Mouse (Mus musculus): ENCODE measurements around the gene Noc2l. TPM values are rescaled to one million over a fixed set of nuclear protein-coding genes. Genes with fewer than 3 reads are reported as not detected.

The Noc2l gene
- polyA plus RNA-seq, 2 experiments, result 61.2 to 130 TPM

DNA sequence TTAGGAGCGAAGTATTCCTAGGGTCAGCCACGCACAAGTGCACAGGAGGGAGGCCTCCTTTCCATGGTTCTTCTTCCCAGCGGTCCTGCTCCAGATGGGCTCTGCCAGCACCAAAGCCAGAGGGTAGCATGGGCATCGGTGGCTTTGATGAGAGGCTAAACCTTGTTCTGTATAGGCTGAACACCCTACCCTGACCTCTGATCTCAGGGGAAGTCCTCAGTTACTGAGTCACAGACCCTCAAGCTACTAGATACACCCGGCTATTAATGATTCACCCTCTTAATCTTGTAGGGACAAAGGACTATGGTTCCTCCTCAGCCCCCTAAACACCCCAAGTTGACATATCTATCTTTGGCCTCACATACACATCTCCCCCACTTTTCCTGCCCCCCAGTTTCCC is 41.9 kb upstream of the Noc2l start:
- H3K9ac ChIP-seq (ENCODE audit: low read depth, low read length, severe bottlenecking), result no peak overlapping the region
- DNase-seq (ENCODE audit: low spot score), result no peak
- no peaks in the 10 kb centered on the region for H3K9me3 ChIP-seq (ENCODE audit: control insufficient read depth, low read length)
- peaks cover 30% of the 10 kb centered on the region for H3K4me1 ChIP-seq (ENCODE audit: control insufficient read depth, insufficient read depth, low read length)
- H3K4me3 ChIP-seq (replicated peaks; ENCODE audit: low read length), result no peak overlapping the region
- no peak for ATAC-seq (ENCODE audit: low FRiP score, low read depth)
- 70% methylated on average over 5 of the region's 5 CpGs for WGBS
- TF ChIP-seq POLR2A (IDR thresholded peaks at IDR 0.05; ENCODE audit: borderline replicate concordance, extremely low read depth, insufficient read depth, insufficient read length), result no peak
- no peaks in the 10 kb centered on the region; the same call in 1 of the 2 replicates for H3K27me3 ChIP-seq (ENCODE audit: control insufficient read depth, insufficient read depth, low read length)
- no peak overlapping the region for H3K27ac ChIP-seq (replicated peaks; ENCODE audit: low read depth, low read length)
- H3K36me3 ChIP-seq (ENCODE audit: control insufficient read depth, insufficient read depth, low read length), result peaks cover 41% of the 10 kb centered on the region
- no peak overlapping the region for H3K4me2 ChIP-seq (replicated peaks; ENCODE audit: low read depth, low read length, severe bottlenecking)

DNA sequence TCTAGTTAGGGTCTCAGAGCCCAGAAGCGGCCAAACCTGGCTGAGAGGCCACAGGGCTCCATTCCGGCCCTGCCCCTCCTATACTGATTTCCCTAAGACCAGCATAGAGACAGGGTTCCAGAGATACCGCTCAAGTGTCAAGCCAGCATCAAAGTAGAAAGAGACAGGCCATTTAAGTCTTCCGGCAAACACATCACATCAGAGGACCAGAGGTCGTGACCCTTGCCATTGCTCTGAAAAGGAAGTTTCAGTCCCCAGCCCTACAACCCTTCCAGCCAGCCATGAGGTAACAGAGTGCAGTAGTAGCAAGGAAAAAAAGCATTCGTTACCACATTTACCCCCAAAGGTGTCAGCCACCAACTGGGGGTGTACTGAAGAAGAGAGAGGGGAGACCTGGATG is 41.5 kb upstream of the Noc2l start:
- peaks cover 26% of the 10 kb centered on the region for H3K4me1 ChIP-seq (ENCODE audit: control insufficient read depth, insufficient read depth, low read length)
- no peak overlapping the region for H3K4me2 ChIP-seq (replicated peaks; ENCODE audit: low read depth, low read length, severe bottlenecking)
- H3K4me3 ChIP-seq (replicated peaks; ENCODE audit: low read length), result no peak overlapping the region
- H3K9me3 ChIP-seq (ENCODE audit: control insufficient read depth, low read length), result no peaks in the 10 kb centered on the region
- H3K27ac ChIP-seq (replicated peaks; ENCODE audit: low read depth, low read length), result no peak overlapping the region
- no peak overlapping the region for H3K9ac ChIP-seq (ENCODE audit: low read depth, low read length, severe bottlenecking)
- no peak for DNase-seq (ENCODE audit: low spot score)
- 46% methylated on average over 6 of the region's 6 CpGs for WGBS
- H3K27me3 ChIP-seq (ENCODE audit: control insufficient read depth, insufficient read depth, low read length), result no peaks in the 10 kb centered on the region; the same call in 1 of the 2 replicates
- peaks cover 41% of the 10 kb centered on the region for H3K36me3 ChIP-seq (ENCODE audit: control insufficient read depth, insufficient read depth, low read length)
- ATAC-seq (ENCODE audit: low FRiP score, low read depth), result no peak
- no peak for TF ChIP-seq POLR2A (IDR thresholded peaks at IDR 0.05; ENCODE audit: borderline replicate concordance, extremely low read depth, insufficient read depth, insufficient read length)

DNA sequence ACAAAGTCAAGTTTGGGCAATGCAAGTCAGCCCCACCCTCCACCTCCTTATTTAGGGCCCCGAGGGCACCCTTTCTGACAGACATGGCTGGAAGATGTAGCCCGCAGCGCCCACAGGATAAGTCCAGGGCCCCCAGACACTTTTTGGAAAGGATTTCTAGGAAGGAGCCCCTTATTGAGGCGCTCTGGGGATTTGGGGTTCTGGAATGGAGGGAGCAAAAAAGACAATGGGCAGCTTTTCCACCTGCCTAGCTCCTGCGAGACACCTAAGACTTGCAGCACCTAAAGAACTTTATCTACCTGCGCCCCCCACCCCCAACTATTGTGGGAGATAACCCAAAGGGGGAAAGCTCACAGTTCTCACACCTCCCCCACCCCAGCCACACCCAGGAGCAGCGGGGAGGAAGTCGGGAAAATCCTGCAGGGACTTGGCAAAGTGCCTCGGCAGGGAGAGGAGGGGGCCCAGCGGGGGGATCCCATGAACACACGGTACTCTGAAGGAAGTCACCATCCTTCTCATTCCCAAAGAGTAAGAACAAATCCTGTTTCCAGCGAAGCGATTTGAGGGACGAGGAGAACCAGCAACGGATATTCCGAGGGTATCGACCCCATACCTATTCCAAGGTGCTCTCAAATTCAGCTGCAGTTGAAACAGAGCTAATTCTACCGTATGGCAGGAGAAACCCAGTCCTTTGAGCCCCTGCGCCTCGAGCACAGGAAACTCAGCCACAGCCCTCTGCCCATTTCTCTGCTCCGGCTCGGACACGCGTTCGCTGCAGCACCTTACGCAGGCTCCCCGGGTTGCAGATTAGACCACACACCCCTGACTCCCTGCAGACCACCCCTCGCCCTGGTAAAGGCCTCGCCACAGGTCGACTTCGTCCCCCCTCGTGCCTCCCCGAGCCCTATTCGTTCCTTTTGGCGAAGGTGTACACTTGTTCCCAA is 39.6 kb upstream of the Noc2l start:
- WGBS, result 3% methylated on average over 35 of the region's 35 CpGs
- Histone ChIP-seq H3K9ac (ENCODE audit: low read depth, low read length, severe bottlenecking) (peak overlapping the region; percentile 74), H3K4me1 (ENCODE audit: control insufficient read depth, insufficient read depth, low read length) (peaks cover 25% of the 10 kb centered on the region), H3K4me2 (replicated peaks; ENCODE audit: low read depth, low read length, severe bottlenecking) (peak overlapping the region; percentile 84), H3K27me3 (ENCODE audit: control insufficient read depth, insufficient read depth, low read length) (no peaks in the 10 kb centered on the region; the same call in 1 of the 2 replicates), H3K4me3 (replicated peaks; ENCODE audit: low read length) (peak overlapping the region; percentile 95), H3K9me3 (ENCODE audit: control insufficient read depth, low read length) (no peaks in the 10 kb centered on the region), H3K27ac (replicated peaks; ENCODE audit: low read depth, low read length) (peak overlapping the region; percentile 63; the same call in 1 of the 2 replicates), H3K36me3 (ENCODE audit: control insufficient read depth, insufficient read depth, low read length) (peaks cover 35% of the 10 kb centered on the region)
- DNase-seq (ENCODE audit: low spot score) (peak; percentile 64), ATAC-seq (ENCODE audit: low FRiP score, low read depth) (no peak)
- no peak for TF ChIP-seq POLR2A (IDR thresholded peaks at IDR 0.05; ENCODE audit: borderline replicate concordance, extremely low read depth, insufficient read depth, insufficient read length)

DNA sequence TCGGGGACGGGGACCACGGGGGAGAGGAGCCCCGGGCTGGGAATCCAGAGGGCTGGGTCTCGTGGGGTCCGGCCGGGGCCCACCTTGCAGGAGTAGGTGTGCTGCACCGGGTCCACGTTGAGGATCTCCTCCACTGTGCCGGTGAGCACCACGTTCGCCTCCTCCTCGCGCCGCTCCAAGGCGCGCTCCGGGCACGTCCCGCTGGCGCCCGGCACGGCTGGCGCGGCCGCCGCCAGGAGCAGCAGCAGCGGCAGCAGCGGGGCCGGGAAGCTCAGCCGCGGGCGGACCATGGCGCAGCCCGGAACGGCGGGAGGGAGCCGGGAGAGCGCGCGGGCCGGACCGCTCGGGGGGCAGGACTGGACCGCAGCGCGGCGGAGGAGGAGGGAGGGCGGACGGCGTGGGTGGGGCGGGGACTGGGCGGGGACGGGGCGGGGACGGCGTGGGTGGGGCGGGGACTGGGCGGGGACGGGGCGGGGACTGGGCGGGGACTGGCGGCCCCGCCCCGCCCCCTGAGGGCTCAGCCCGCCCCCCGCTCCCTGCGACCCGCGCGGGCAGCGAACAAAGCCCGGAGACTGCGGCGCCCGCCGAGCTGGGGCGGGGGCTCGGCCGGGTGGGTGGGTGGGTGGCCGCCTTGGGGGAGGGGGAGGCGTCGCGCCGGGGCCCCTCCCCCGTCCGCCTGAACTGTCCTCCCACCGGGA is 38.5 kb upstream of the Noc2l start, which contains the start of gene Agrn:
Gene Agrn, minus strand, starts transcription at position 358 of the 698 bp plus-strand sequence.
- no peaks in the 10 kb centered on the region for H3K9me3 ChIP-seq (ENCODE audit: control insufficient read depth, low read length)
- H3K9ac ChIP-seq (ENCODE audit: low read depth, low read length, severe bottlenecking), result peak within 1 kb of the TSS; percentile 74
- peaks cover 25% of the 10 kb centered on the region for H3K4me1 ChIP-seq (ENCODE audit: control insufficient read depth, insufficient read depth, low read length)
- H3K4me2 ChIP-seq (replicated peaks; ENCODE audit: low read depth, low read length, severe bottlenecking), result peak within 1 kb of the TSS; percentile 84
- H3K4me3 ChIP-seq (replicated peaks; ENCODE audit: low read length), result peak within 1 kb of the TSS; percentile 95
- H3K36me3 ChIP-seq (ENCODE audit: control insufficient read depth, insufficient read depth, low read length), result peaks cover 25% of the 10 kb centered on the region
- no peak for DNase-seq (ENCODE audit: low spot score)
- peak; percentile 85 for ATAC-seq (ENCODE audit: low FRiP score, low read depth)
- peaks cover under 1% of the 10 kb centered on the region; the same call in 1 of the 2 replicates for H3K27me3 ChIP-seq (ENCODE audit: control insufficient read depth, insufficient read depth, low read length)
- TF ChIP-seq POLR2A (IDR thresholded peaks at IDR 0.05; ENCODE audit: borderline replicate concordance, extremely low read depth, insufficient read depth, insufficient read length), result 0 out of 2 replicates have a peak, but pooled peaks have one; percentile 15
- H3K27ac ChIP-seq (replicated peaks; ENCODE audit: low read depth, low read length), result peak within 1 kb of the TSS; percentile 81
- WGBS, result 3% methylated on average over 16 of the region's 88 CpGs

DNA sequence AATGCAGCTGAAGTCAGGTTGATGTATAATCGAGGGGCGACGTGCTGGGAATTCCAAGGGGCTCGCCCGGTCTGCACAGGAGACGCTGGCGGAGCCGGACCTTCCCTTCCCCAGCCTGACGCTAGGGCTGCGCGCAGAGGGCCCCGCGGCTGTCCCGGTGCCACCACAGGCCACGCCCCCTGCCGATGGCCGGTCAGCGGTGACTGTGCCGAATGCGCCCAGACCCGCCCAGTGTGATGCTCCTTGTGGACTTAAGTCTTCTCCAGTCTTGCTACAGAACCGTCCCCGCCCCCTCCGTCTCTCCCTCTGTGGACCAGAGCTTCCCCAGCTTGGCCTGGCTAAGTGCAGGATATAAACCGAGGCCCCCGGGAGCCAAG is 38.0 kb upstream of the Noc2l start:
- peaks cover 6% of the 10 kb centered on the region for H3K27me3 ChIP-seq (ENCODE audit: control insufficient read depth, insufficient read depth, low read length)
- no peaks in the 10 kb centered on the region for H3K9me3 ChIP-seq (ENCODE audit: control insufficient read depth, low read length)
- peak; percentile 78 for DNase-seq (ENCODE audit: low spot score)
- 0 out of 2 replicates have a peak, but pooled peaks have one; percentile 57 for TF ChIP-seq POLR2A (IDR thresholded peaks at IDR 0.05; ENCODE audit: borderline replicate concordance, extremely low read depth, insufficient read depth, insufficient read length)
- peak overlapping the region; percentile 63 for H3K4me2 ChIP-seq (replicated peaks; ENCODE audit: low read depth, low read length, severe bottlenecking)
- H3K9ac ChIP-seq (ENCODE audit: low read depth, low read length, severe bottlenecking), result peak overlapping the region; percentile 60
- H3K4me3 ChIP-seq (replicated peaks; ENCODE audit: low read length), result peak overlapping the region; percentile 95
- peak overlapping the region; percentile 81 for H3K27ac ChIP-seq (replicated peaks; ENCODE audit: low read depth, low read length)
- H3K36me3 ChIP-seq (ENCODE audit: control insufficient read depth, insufficient read depth, low read length), result peaks cover 22% of the 10 kb centered on the region
- peaks cover 23% of the 10 kb centered on the region for H3K4me1 ChIP-seq (ENCODE audit: control insufficient read depth, insufficient read depth, low read length)
- peak; percentile 87 for ATAC-seq (ENCODE audit: low FRiP score, low read depth)
- WGBS, result 1% methylated on average over 20 of the region's 26 CpGs
